Mouse (Mus musculus) C2C12 (cell line): ENCODE measurements around the gene Tmem41b. TPM values are rescaled to one million over a fixed set of nuclear protein-coding genes. Genes with fewer than 3 reads are reported as not detected.

Experiments used
- H3K27me3 ChIP-seq: one replicate; pipeline ENCODE4 v1.6.1; 2011; ENCODE audit not compliant: control insufficient read depth, insufficient read depth, insufficient read length
- H3K36me3 ChIP-seq: one replicate; pipeline ENCODE4 v1.6.1; 2011; ENCODE audit not compliant: control insufficient read depth, insufficient read depth
- H3K4me3 ChIP-seq: one replicate; pipeline ENCODE4 v1.5.1; 2011; ENCODE audit warnings: mild to moderate bottlenecking, control low read depth; ENCODE audit not compliant: poor library complexity, insufficient read depth, severe bottlenecking
- H3K79me2 ChIP-seq: one replicate; pipeline ENCODE4 v1.6.1; 2011; ENCODE audit not compliant: control insufficient read depth, insufficient read depth
- H3K79me3 ChIP-seq: one replicate; pipeline ENCODE4 v1.6.1; 2011; ENCODE audit warnings: low read depth, control low read depth
- H3ac ChIP-seq: one replicate; pipeline ENCODE3; 2011; ENCODE audit warnings: low read depth; ENCODE audit not compliant: control insufficient read depth, insufficient read length
- CEBPB ChIP-seq: IDR thresholded peaks from one replicate; pipeline ENCODE4 v1.6.1; 2011; ENCODE audit warnings: low read depth, mild to moderate bottlenecking, control low read depth, moderate library complexity
- CTCF ChIP-seq: IDR thresholded peaks from one replicate; pipeline ENCODE4 v1.5.1; 2011; ENCODE audit not compliant: control insufficient read depth, insufficient read depth, insufficient read length
- FOSL1 ChIP-seq: IDR thresholded peaks from one replicate; pipeline ENCODE4 v1.8.0; 2011; ENCODE audit warnings: mild to moderate bottlenecking, low read length; ENCODE audit not compliant: poor library complexity, insufficient read depth, severe bottlenecking
- MAX ChIP-seq: IDR thresholded peaks from one replicate; pipeline ENCODE4 v1.6.1; 2011; ENCODE audit warnings: mild to moderate bottlenecking, control low read depth
- MYOD1 ChIP-seq: IDR thresholded peaks from one replicate; pipeline ENCODE4 v1.6.1; 2011; ENCODE audit warnings: low read depth; ENCODE audit not compliant: control insufficient read depth, insufficient read length
- MYOG ChIP-seq: IDR thresholded peaks from one replicate; pipeline ENCODE4 v1.6.1; 2011; ENCODE audit not compliant: control insufficient read depth, insufficient read length; ENCODE audit errors: extremely low read depth
- USF1 ChIP-seq: IDR thresholded peaks from one replicate; pipeline ENCODE4 v1.6.1; 2011; ENCODE audit warnings: low read depth, mild to moderate bottlenecking, control low read depth, moderate library complexity
- polyA plus RNA-seq: library from polyadenylated mRNA; unstranded; fragments of >200 nt; fragmentation: generic; extraction: Trizol; gene quantifications from one replicate; pipeline ENCODE4 v1.2.1, GENCODE M21; 2012; ENCODE audit warnings: missing spikeins

Tmem41b gene
- polyA plus RNA-seq, 1 experiment = 40.5 TPM

DNA sequence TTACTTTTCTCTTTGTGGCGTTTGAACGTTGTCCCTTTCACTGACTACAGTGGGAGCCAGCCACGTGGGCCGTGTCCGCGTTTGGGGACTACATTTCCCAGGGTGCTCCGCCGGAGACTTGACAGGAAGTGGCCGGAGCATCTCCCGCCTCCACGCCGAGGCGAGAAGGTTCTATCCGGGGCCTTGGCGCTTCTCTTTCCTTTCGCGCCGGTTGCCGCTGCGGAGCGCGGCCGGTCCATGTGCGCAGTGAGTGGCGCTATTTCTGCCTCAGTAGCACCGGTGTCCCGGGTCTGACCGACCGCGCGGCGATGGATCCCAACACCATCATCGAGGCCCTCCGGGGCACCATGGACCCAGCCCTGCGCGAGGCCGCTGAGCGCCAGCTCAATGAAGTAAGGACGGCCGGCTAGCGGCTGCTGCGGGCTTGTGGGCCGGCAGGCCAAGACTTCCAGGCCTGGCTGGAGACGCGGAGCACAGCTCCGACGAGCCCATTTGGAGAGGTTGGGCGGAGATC lies 31.4 kb upstream of the Tmem41b start, which contains the start of gene Ipo7:
TSS of gene Ipo7 (plus strand) at position 158 of the 514 bp plus-strand sequence.
- TF ChIP-seq MYOG (no peak), MAX (peak; percentile 79), USF1 (peak; percentile 83)
- peaks cover 51% of the 10 kb centered on the region for H3K79me2 ChIP-seq
- H3K36me3 ChIP-seq = peaks cover 23% of the 10 kb centered on the region
- peaks cover 50% of the 10 kb centered on the region for H3K79me3 ChIP-seq
- peak within 1 kb of the TSS; percentile 94 for H3K4me3 ChIP-seq
- no peaks in the 10 kb centered on the region for H3K27me3 ChIP-seq
- peak within 1 kb of the TSS; percentile 94 for H3ac ChIP-seq

DNA sequence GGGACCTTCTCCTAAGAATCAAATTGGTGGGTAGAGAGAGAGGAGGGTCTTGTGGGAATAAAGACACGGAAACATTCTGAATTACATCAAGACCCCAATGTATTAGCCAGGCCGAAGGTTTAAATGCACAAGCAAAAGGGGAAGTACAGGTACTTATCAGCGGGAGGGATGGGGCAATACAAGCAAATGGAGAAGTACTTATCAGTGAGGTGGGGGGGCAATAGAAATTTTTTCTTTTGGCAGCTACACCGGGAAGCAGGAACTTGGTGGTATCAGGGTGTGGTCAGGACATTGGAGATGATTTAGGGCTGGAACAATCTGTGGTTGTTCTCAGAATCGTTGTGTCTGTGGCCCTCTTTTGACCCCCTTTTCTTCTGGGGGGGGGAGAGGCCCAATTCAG lies 27.5 kb upstream of the Tmem41b start:
- Histone ChIP-seq H3K36me3 (no peaks in the 10 kb centered on the region), H3K79me2 (peaks cover 12% of the 10 kb centered on the region), H3K27me3 (no peaks in the 10 kb centered on the region), H3K4me3 (no peak overlapping the region), H3K79me3 (peaks cover 11% of the 10 kb centered on the region), H3ac (no peak overlapping the region)
- TF ChIP-seq MYOD1 (no peak), CTCF (no peak), MYOG (no peak), CEBPB (no peak), MAX (no peak), FOSL1 (no peak), USF1 (no peak)

DNA sequence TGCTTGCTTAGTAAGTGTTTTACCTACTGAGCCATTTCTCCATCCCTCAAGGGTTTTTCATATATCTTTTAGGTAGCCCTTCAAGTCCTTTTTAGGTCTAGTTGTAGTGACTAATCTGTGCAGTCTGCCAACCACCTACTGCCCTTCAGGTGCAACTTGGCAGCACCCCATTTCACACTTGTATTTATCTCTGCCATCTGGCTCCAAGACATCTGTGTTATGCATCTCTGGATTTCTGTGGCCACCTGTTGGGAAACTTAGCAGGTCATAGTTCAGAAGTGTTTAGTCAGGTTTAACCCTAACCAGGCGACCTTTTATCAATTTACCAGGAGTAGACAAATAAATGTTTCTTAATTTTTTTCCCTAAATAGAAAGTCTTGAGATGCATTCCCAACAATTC lies 24.7 kb upstream of the Tmem41b start:
- TF ChIP-seq MAX (no peak), FOSL1 (no peak), CEBPB (no peak), MYOD1 (no peak), CTCF (no peak), MYOG (no peak), USF1 (no peak)
- Histone ChIP-seq H3K36me3 (no peaks in the 10 kb centered on the region), H3K27me3 (no peaks in the 10 kb centered on the region), H3K79me3 (no peaks in the 10 kb centered on the region), H3K4me3 (no peak overlapping the region), H3K79me2 (no peaks in the 10 kb centered on the region), H3ac (no peak overlapping the region)

DNA sequence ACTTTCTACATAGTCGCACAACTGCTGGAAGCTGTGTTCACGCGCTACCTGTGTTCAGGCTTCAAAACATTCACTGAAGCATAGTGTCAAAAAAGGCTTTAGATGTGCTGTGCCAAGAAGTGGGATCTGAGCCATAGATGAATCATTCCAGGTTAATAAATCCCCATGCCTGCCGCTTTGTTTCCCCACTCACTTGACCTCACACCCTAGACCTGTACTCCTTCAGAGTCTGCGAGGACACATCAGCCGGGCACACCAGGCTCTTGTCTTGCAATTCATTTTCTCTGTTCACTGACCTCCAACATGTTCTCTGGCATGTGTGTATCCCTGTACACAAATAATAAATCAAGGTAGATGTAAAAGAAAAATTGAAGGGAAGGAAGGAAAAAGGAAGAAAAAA lies 22.4 kb upstream of the Tmem41b start:
- H3ac ChIP-seq = no peak overlapping the region
- no peaks in the 10 kb centered on the region for H3K79me3 ChIP-seq
- H3K27me3 ChIP-seq = no peaks in the 10 kb centered on the region
- no peaks in the 10 kb centered on the region for H3K36me3 ChIP-seq
- TF ChIP-seq MYOD1 (no peak), MYOG (no peak), FOSL1 (no peak), CTCF (no peak), CEBPB (no peak), MAX (no peak), USF1 (no peak)
- H3K79me2 ChIP-seq = no peaks in the 10 kb centered on the region
- no peak overlapping the region for H3K4me3 ChIP-seq

DNA sequence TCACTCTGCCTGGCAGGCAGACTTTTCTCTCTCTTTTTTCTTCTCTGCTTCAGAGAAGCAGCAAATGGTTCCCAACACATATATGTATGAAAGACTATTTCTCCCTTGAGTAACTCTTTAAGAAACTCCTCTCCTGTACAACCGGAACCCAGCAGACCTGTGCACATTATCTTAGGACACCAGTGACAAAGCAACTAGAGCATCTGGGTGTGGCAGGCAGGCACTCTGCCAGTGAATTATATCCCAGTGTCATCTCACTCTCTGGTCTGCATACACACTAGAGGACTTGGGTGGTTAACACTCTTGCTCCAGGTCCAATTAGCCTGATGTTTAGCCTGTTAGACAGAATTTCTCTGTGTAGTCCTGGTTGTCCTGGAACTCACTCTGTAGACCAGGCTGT lies 21.8 kb upstream of the Tmem41b start:
- Histone ChIP-seq H3K27me3 (no peaks in the 10 kb centered on the region), H3ac (no peak overlapping the region), H3K79me3 (no peaks in the 10 kb centered on the region), H3K4me3 (no peak overlapping the region), H3K79me2 (no peaks in the 10 kb centered on the region), H3K36me3 (no peaks in the 10 kb centered on the region)
- TF ChIP-seq MAX (no peak), MYOG (no peak), FOSL1 (no peak), USF1 (no peak), CTCF (no peak), MYOD1 (no peak)

DNA sequence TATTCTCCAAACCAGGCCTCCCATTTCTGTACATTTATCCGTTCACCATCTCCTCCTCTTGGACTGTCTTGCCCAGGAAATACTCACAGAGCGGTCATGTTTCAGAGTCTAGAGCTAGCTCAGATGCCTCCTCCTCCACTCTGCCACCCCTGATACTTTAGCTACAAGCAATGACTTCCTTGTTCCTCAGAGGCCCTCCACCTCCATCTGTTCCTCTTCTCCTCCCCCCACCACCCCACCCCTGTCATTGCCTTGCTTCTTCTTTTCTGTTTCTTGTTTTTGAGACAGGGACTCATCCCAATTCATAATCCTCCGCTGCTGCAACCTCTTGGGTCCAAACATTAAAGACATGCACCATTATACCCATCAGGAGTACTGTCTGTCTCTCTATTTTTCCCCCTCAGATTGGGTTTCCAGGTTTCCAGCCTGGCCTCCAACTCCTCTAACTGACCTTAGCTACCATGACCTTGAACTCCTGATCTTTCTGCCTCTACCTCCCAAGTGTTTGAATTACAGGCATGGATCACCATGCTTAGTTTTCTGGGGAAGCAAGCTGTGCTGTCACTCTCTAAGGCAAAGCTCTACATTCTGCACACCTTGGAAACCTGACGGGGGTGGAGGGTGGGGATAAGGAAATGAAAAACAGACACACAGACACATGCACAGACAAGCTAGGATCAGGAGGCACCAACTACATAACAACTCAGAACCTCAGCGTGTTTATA lies 19.9 kb upstream of the Tmem41b start:
- Histone ChIP-seq H3ac (no peak overlapping the region), H3K79me3 (no peaks in the 10 kb centered on the region), H3K27me3 (no peaks in the 10 kb centered on the region), H3K79me2 (no peaks in the 10 kb centered on the region), H3K4me3 (no peak overlapping the region), H3K36me3 (no peaks in the 10 kb centered on the region)
- no peak for TF ChIP-seq MAX
- TF ChIP-seq CEBPB = no peak
- TF ChIP-seq CTCF = no peak
